Mouse (Mus musculus) liver, embryonic 13.5 days (tissue): ENCODE data around the gene Cecr2. TPM values are rescaled to one million over a fixed set of nuclear protein-coding genes. Genes with fewer than 3 reads are reported as not detected.
"Not testable (repeated sequence)": the region's sequence is repeated elsewhere in the genome, so short reads cannot be mapped to it uniquely, and the experiment has no call there.

Experiments used
- ATAC-seq: fragments of 200-750 bp; cut with Nextera tagmentation; 2 replicates; pipeline ENCODE4 v1.8.0; 2017; ENCODE audit warnings: low read depth, mild to moderate bottlenecking, moderate number of reproducible peaks, moderate library complexity
- DNase-seq: peaks from one replicate; pipeline ENCODE4 v3.0.0; 2022
- H3K27ac ChIP-seq: fragments of 300-500 bp; sonication (generic); 2 replicates; pipeline ENCODE4 v1.5.1; 2015; ENCODE audit warnings: moderate library complexity, mild to moderate bottlenecking, inconsistent platforms
- H3K27me3 ChIP-seq: fragments of 300-500 bp; sonication (generic); 2 replicates; pipeline ENCODE4 v1.6.1; 2015; ENCODE audit warnings: mild to moderate bottlenecking, inconsistent platforms
- H3K36me3 ChIP-seq: fragments of 300-500 bp; sonication (generic); 2 replicates; pipeline ENCODE4 v1.6.1; 2015; ENCODE audit warnings: mild to moderate bottlenecking, inconsistent platforms
- H3K4me1 ChIP-seq: fragments of 300-500 bp; sonication (generic); replicated peaks from 2 replicates; pipeline ENCODE4 v1.6.1; 2015; ENCODE audit warnings: inconsistent platforms
- H3K4me2 ChIP-seq: fragments of 300-500 bp; sonication (generic); 2 replicates; pipeline ENCODE4 v1.6.1; 2015; ENCODE audit warnings: inconsistent platforms, mild to moderate bottlenecking, moderate library complexity
- H3K4me3 ChIP-seq: fragments of 300-500 bp; sonication (generic); replicated peaks from 2 replicates; pipeline ENCODE4 v1.5.1; 2015; ENCODE audit warnings: mild to moderate bottlenecking, inconsistent platforms
- H3K9ac ChIP-seq: fragments of 300-500 bp; sonication (generic); 2 replicates; pipeline ENCODE4 v1.6.1; 2015; ENCODE audit warnings: mild to moderate bottlenecking, inconsistent platforms
- H3K9me3 ChIP-seq: fragments of 300-500 bp; sonication (generic); replicated peaks from 2 replicates; pipeline ENCODE4 v1.6.1; 2016; ENCODE audit warnings: inconsistent platforms
- WGBS: fragments of 180-500 bp; shearing (Covaris S2); methylation state at CpG from one replicate; pipeline ENCODE4 v1.1.7; 2015; ENCODE audit not compliant: insufficient replicate concordance; 5-methylcytosine and 5-hydroxymethylcytosine counted together
- microRNA-seq: library from miRNA; unstranded; fragments of <30 nt; microRNA quantifications from one replicate; pipeline ENCODE4, GENCODE M21; 2016
- polyA plus RNA-seq: library from polyadenylated mRNA; unstranded; fragments of >200 nt; fragmentation: Nextera tagmentation; extraction: Ambion mirVana; gene quantifications from 2 replicates; pipeline ENCODE4 v1.2.1, GENCODE M21; 2015

Gene Cecr2
- polyA plus RNA-seq, 1 experiment from 2014 or later: 5.5 TPM

- H3K9me3 ChIP-seq: no peaks in the 10 kb centered on the region
- 82% methylated on average over 7 of the region's 7 CpGs for WGBS
- DNase-seq: no peak
- no peaks in the 10 kb centered on the region for H3K27me3 ChIP-seq
- H3K9ac ChIP-seq: no peak overlapping the region
- no peak overlapping the region for H3K27ac ChIP-seq
- H3K4me1 ChIP-seq: peaks cover 14% of the 10 kb centered on the region
- H3K4me2 ChIP-seq: no peak overlapping the region
- no peak for ATAC-seq
- H3K4me3 ChIP-seq: no peak overlapping the region
- H3K36me3 ChIP-seq: peaks cover 100% of the 10 kb centered on the region
Observed at GRCm38 (mm10) chr6:120798019-120798418, 131.8 kb downstream of the Cecr2 start.

- no peak for ATAC-seq
Observed at GRCm38 (mm10) chr6:120798905-120799304, 132.7 kb downstream of the Cecr2 start.

GRCm38 (mm10) chr6:120799581-120800041 lies 133.4 kb downstream of the Cecr2 start:
- Histone ChIP-seq H3K27me3 (no peaks in the 10 kb centered on the region), H3K4me1 (peaks cover 13% of the 10 kb centered on the region), H3K9ac (no peak overlapping the region), H3K4me2 (no peak overlapping the region), H3K36me3 (peaks cover 100% of the 10 kb centered on the region), H3K4me3 (no peak overlapping the region), H3K9me3 (no peaks in the 10 kb centered on the region), H3K27ac (no peak overlapping the region)
- ATAC-seq (no peak), DNase-seq (no peak)
- WGBS: 87% methylated on average over 4 of the region's 4 CpGs

More at GRCm38 (mm10) chr6:120798905-120799304, 132.7 kb downstream of the Cecr2 start:
- Histone ChIP-seq H3K27ac (no peak overlapping the region), H3K9me3 (no peaks in the 10 kb centered on the region), H3K4me1 (peaks cover 9% of the 10 kb centered on the region), H3K27me3 (no peaks in the 10 kb centered on the region), H3K9ac (no peak overlapping the region), H3K4me2 (no peak overlapping the region), H3K36me3 (peaks cover 100% of the 10 kb centered on the region), H3K4me3 (no peak overlapping the region)
- DNase-seq: no peak
- WGBS: 75% methylated on average over 4 of the region's 4 CpGs

- H3K27ac ChIP-seq: peak overlapping the region; percentile 70
- no peak for ATAC-seq
- peaks cover 98% of the 10 kb centered on the region for H3K36me3 ChIP-seq
Observed at GRCm38 (mm10) chr6:120806999-120807737, 141.0 kb downstream of the Cecr2 start.

GRCm38 (mm10) chr6:120807738-120808081 lies 141.5 kb downstream of the Cecr2 start:
- Histone ChIP-seq H3K27me3 (no peaks in the 10 kb centered on the region), H3K4me3 (no peak overlapping the region), H3K9me3 (no peaks in the 10 kb centered on the region), H3K36me3 (peaks cover 97% of the 10 kb centered on the region), H3K27ac (peak overlapping the region; percentile 70), H3K4me1 (peaks cover 9% of the 10 kb centered on the region; the same call in 1 of the 2 replicates), H3K9ac (no peak overlapping the region), H3K4me2 (no peak overlapping the region)
- ATAC-seq (peak; percentile 52), DNase-seq (no peak)
- WGBS: 89% methylated on average over 4 of the region's 4 CpGs

More at GRCm38 (mm10) chr6:120806999-120807737, 141.0 kb downstream of the Cecr2 start:
- Histone ChIP-seq H3K27me3 (no peaks in the 10 kb centered on the region), H3K9ac (no peak overlapping the region), H3K4me1 (peaks cover 9% of the 10 kb centered on the region; the same call in 1 of the 2 replicates), H3K4me2 (no peak overlapping the region), H3K4me3 (no peak overlapping the region), H3K9me3 (no peaks in the 10 kb centered on the region)
- no peak for DNase-seq
- WGBS: 66% methylated on average over 5 of the region's 5 CpGs

GRCm38 (mm10) chr6:120811999-120812398 lies 145.8 kb downstream of the Cecr2 start:
- not testable (repeated sequence) for H3K4me3 ChIP-seq, DNase-seq, ATAC-seq, H3K27me3 ChIP-seq, H3K4me1 ChIP-seq, H3K4me2 ChIP-seq, H3K9ac ChIP-seq, H3K27ac ChIP-seq, H3K9me3 ChIP-seq
- H3K36me3 ChIP-seq: peaks cover 56% of the 10 kb centered on the region
- 93% methylated on average over 9 of the region's 10 CpGs for WGBS

GRCm38 (mm10) chr6:120819294-120819693 lies 153.1 kb downstream of the Cecr2 start:
- H3K4me3 ChIP-seq: peak overlapping the region; percentile 99; the same call in 1 of the 2 replicates
- 92% methylated on average over 2 of the region's 2 CpGs for WGBS
- no peak for DNase-seq
- peak overlapping the region; percentile 98 for H3K27ac ChIP-seq
- H3K9ac ChIP-seq: peak overlapping the region; percentile 96; the same call in 1 of the 2 replicates
- H3K27me3 ChIP-seq: no peaks in the 10 kb centered on the region
- H3K9me3 ChIP-seq: peaks cover 10% of the 10 kb centered on the region; the same call in 1 of the 2 replicates
- ATAC-seq: no peak
- peak overlapping the region; percentile 85 for H3K4me2 ChIP-seq
- H3K36me3 ChIP-seq: peaks cover 34% of the 10 kb centered on the region
- H3K4me1 ChIP-seq: peaks cover 44% of the 10 kb centered on the region

- Histone ChIP-seq H3K27me3 (no peaks in the 10 kb centered on the region), H3K9ac (peak overlapping the region; percentile 96), H3K4me3 (peak overlapping the region; percentile 99), H3K4me2 (peak overlapping the region; percentile 85), H3K9me3 (peaks cover 10% of the 10 kb centered on the region; the same call in 1 of the 2 replicates), H3K4me1 (peaks cover 48% of the 10 kb centered on the region), H3K27ac (peak overlapping the region; percentile 98), H3K36me3 (peaks cover 34% of the 10 kb centered on the region)
- 55% methylated on average over 5 of the region's 5 CpGs for WGBS
- no peak for DNase-seq
- ATAC-seq: no peak
Observed at GRCm38 (mm10) chr6:120820144-120820543, 154.0 kb downstream of the Cecr2 start.

Small RNA genes within 50 kb of the gene (microRNA-seq; reads per million reads assigned to microRNA genes)
- not detected for gene Gm25193

Other genes starting within 250 kb of the Cecr2 start
- gene Il17ra, start 203.1 kb upstream of the Cecr2 start, polyA plus RNA-seq: 9.3 and 10.8 TPM in 2 replicates
- gene Tmem121b, start 172.6 kb upstream of the Cecr2 start, polyA plus RNA-seq: not detected in 2 replicates
- 11.5 and 12.5 TPM in 2 replicates for gene Hdhd5, start 135.1 kb upstream of the Cecr2 start, polyA plus RNA-seq
- 0.07 and 0.09 TPM in 2 replicates for gene Slc25a18, start 107.2 kb downstream of the Cecr2 start, polyA plus RNA-seq
- gene Atp6v1e1, start 156.4 kb downstream of the Cecr2 start, polyA plus RNA-seq: 158 and 180 TPM in 2 replicates
- 37.7 and 44.1 TPM in 2 replicates for gene Bcl2l13, start 169.8 kb downstream of the Cecr2 start, polyA plus RNA-seq